Mouse (Mus musculus) ES-E14 (cell line): ENCODE measurements around the gene Olfr1174-ps. TPM values are rescaled to one million over a fixed set of nuclear protein-coding genes. Genes with fewer than 3 reads are reported as not detected.
A peak's percentile ranks its signal among the peaks of the same experiment; 100 is the strongest.

Experiments used
- DNase-seq: peaks from one replicate; pipeline ENCODE4 v3.0.0-alpha.2; 2013; ENCODE audit warnings: low read depth, low spot score
- H3K27ac ChIP-seq: 2 replicates; pipeline ENCODE4 v1.5.1; 2012; ENCODE audit warnings: low read depth, mild to moderate bottlenecking, low read length, moderate library complexity, mixed read lengths; ENCODE audit not compliant: poor library complexity, insufficient read depth, severe bottlenecking
- H3K36me3 ChIP-seq: 2 replicates; pipeline ENCODE4 v1.6.1; 2012; ENCODE audit warnings: mild to moderate bottlenecking, low read length, moderate library complexity, mixed read lengths; ENCODE audit not compliant: control insufficient read depth, poor library complexity, insufficient read depth, severe bottlenecking
- H3K4me1 ChIP-seq, 2 experiments: fragments of 150-350 bp in 1 of 2; sonication (generic) in 1 of 2; 2 replicates each; pipeline ENCODE4 v1.6.1; 2012; ENCODE audit warnings: low read length in 2 of 2, mild to moderate bottlenecking in 1 of 2, mixed read lengths in 1 of 2; ENCODE audit not compliant: control insufficient read depth in 2 of 2, insufficient read depth in 2 of 2, poor library complexity in 1 of 2
- H3K4me3 ChIP-seq, 2 experiments: fragments of 150-350 bp in 1 of 2; sonication (generic) in 1 of 2; 2 replicates each; pipeline ENCODE4 v1.5.1; 2012; ENCODE audit warnings: low read length in 2 of 2, low read depth in 1 of 2, mild to moderate bottlenecking in 1 of 2, mixed read lengths in 1 of 2; ENCODE audit not compliant: insufficient read depth in 1 of 2, poor library complexity in 1 of 2, severe bottlenecking in 1 of 2
- H3K9ac ChIP-seq: 2 replicates; pipeline ENCODE4 v1.6.1; 2012; ENCODE audit warnings: low read depth, mild to moderate bottlenecking, low read length, mixed read lengths; ENCODE audit not compliant: poor library complexity, insufficient read depth, severe bottlenecking
- H3K9me3 ChIP-seq: fragments of 150-350 bp; sonication (generic); 2 replicates; pipeline ENCODE4 v1.6.1; 2012; ENCODE audit warnings: low read depth, mild to moderate bottlenecking, low read length; ENCODE audit not compliant: control insufficient read depth, insufficient read depth
- CHD2 ChIP-seq: IDR thresholded peaks from 2 replicates; pipeline ENCODE4 v1.6.1; 2014; ENCODE audit warnings: mild to moderate bottlenecking, low read depth, low read length, inconsistent platforms
- HCFC1 ChIP-seq: IDR thresholded peaks from 2 replicates; pipeline ENCODE4 v1.6.1; 2012; ENCODE audit warnings: low read length, inconsistent platforms, borderline replicate concordance; ENCODE audit not compliant: insufficient read depth
- MAFK ChIP-seq: IDR thresholded peaks from 2 replicates; pipeline ENCODE4 v1.6.1; 2014; ENCODE audit warnings: mild to moderate bottlenecking, low read depth, low read length, inconsistent platforms; ENCODE audit not compliant: insufficient read depth
- ZC3H11A ChIP-seq: IDR thresholded peaks from 2 replicates; pipeline ENCODE4 v1.6.1; 2012; ENCODE audit warnings: low read depth, mild to moderate bottlenecking, inconsistent platforms, low read length, borderline replicate concordance
- ZNF384 ChIP-seq: IDR thresholded peaks from 2 replicates; pipeline ENCODE4 v1.6.1; 2012; ENCODE audit warnings: low read depth, low read length, inconsistent platforms
- in situ Hi-C, 2 experiments: fragments of 600-800 bp; cut with MboI; formaldehyde crosslinking; loops; one replicate each; pipeline ENCODE4 v1.15.1; 2025; ENCODE audit warnings: low sequenced_read_pairs in 2 of 2, inconsistent platforms in 1 of 2; ENCODE audit not compliant: unreplicated experiment in 2 of 2
- total RNA-seq: library from RNA; depleted of rRNA; stranded (reverse); fragments of 300-350 nt; gene quantifications from 2 replicates; pipeline ENCODE4 v1.2.3, GENCODE M21; 2012; rRNA removed

Gene Olfr1174-ps
- not detected in 2 replicates for total RNA-seq

- Histone ChIP-seq H3K4me1 (no peaks in the 10 kb centered on the region), H3K9me3 (no peaks in the 10 kb centered on the region), H3K27ac (no peak within 1 kb of the TSS), H3K9ac (no peak within 1 kb of the TSS), H3K4me3 (no peak within 1 kb of the TSS), H3K36me3 (no peaks in the 10 kb centered on the region)
- DNase-seq, result no peak
- TF ChIP-seq ZNF384 (no peak), ZC3H11A (no peak), CHD2 (no peak)
- in situ Hi-C loops, result no loop called here
Observed at GRCm38 (mm10) chr2:88315035-88315434, at the start of gene Olfr1174-ps. Olfr1174-ps (minus strand) TSS chr2:88315135.

- DNase-seq, result peak; percentile 28
- in situ Hi-C loops, result loop anchor here in 1 of 2 experiments (25.0 kb wide), 1 partner anchor 1181 kb away; the partner anchor contains the start of gene Olfr1243
- Histone ChIP-seq H3K4me3 (no peak overlapping the region), H3K9me3 (no peaks in the 10 kb centered on the region), H3K36me3 (no peaks in the 10 kb centered on the region), H3K4me1 (no peaks in the 10 kb centered on the region), H3K27ac (no peak overlapping the region), H3K9ac (no peak overlapping the region)
- TF ChIP-seq HCFC1 (no peak), CHD2 (no peak), ZC3H11A (peak; percentile 74), MAFK (no peak), ZNF384 (no peak)
Observed at GRCm38 (mm10) chr2:88356304-88356703, 41.4 kb upstream of the Olfr1174-ps start.

GRCm38 (mm10) chr2:88346392-88346791 is 31.5 kb upstream of the Olfr1174-ps start, which contains the start of gene Olfr1177-ps:
Olfr1177-ps (minus strand) TSS chr2:88346492.
- in situ Hi-C loops, result no loop called here
- TF ChIP-seq ZC3H11A (no peak), ZNF384 (no peak), MAFK (no peak), HCFC1 (no peak), CHD2 (no peak)

GRCm38 (mm10) chr2:88336421-88336820 is 21.5 kb upstream of the Olfr1174-ps start, which contains the start of gene Olfr1176:
Olfr1176 (plus strand) TSS chr2:88336721.
- no peak within 1 kb of the TSS for H3K9ac ChIP-seq
- H3K36me3 ChIP-seq, result no peaks in the 10 kb centered on the region
- no peak within 1 kb of the TSS for H3K27ac ChIP-seq
- H3K4me3 ChIP-seq, result no peak within 1 kb of the TSS
- in situ Hi-C loops, result no loop called here
- TF ChIP-seq ZNF384, result no peak
- TF ChIP-seq CHD2, result no peak
- no peak for TF ChIP-seq HCFC1
- no peak for TF ChIP-seq ZC3H11A
- no peaks in the 10 kb centered on the region for H3K4me1 ChIP-seq
- no peak for DNase-seq
- no peaks in the 10 kb centered on the region for H3K9me3 ChIP-seq

More at GRCm38 (mm10) chr2:88346392-88346791, 31.5 kb upstream of the Olfr1174-ps start, which contains the start of gene Olfr1177-ps:
- Histone ChIP-seq H3K4me3 (no peak within 1 kb of the TSS), H3K36me3 (no peaks in the 10 kb centered on the region), H3K9me3 (no peaks in the 10 kb centered on the region), H3K4me1 (no peaks in the 10 kb centered on the region), H3K27ac (no peak within 1 kb of the TSS), H3K9ac (no peak within 1 kb of the TSS)
- no peak for DNase-seq

- Histone ChIP-seq H3K9ac (no peak within 1 kb of the TSS), H3K9me3 (no peaks in the 10 kb centered on the region), H3K27ac (no peak within 1 kb of the TSS), H3K4me3 (no peak within 1 kb of the TSS), H3K4me1 (no peaks in the 10 kb centered on the region), H3K36me3 (no peaks in the 10 kb centered on the region)
- no peak for DNase-seq
- TF ChIP-seq ZC3H11A (no peak), MAFK (no peak), ZNF384 (no peak), HCFC1 (no peak), CHD2 (no peak)
- in situ Hi-C loops, result no loop called here
Observed at GRCm38 (mm10) chr2:88327115-88327514, 12.2 kb upstream of the Olfr1174-ps start, which contains the start of gene Olfr1175-ps. Olfr1175-ps (minus strand) TSS chr2:88327215.
